Mouse (Mus musculus) CH12.LX (cell line): ENCODE measurements around the gene Art3. TPM values are rescaled to one million over a fixed set of nuclear protein-coding genes. Genes with fewer than 3 reads are reported as not detected.

Experiments
- DNase-seq: peaks from one replicate; pipeline ENCODE4 v3.0.0-alpha.2; 2013; ENCODE audit errors: extremely low read depth
- H3K27ac ChIP-seq: 2 replicates; pipeline ENCODE4 v1.5.1; 2012; ENCODE audit warnings: low read depth, mild to moderate bottlenecking, control low read depth, moderate library complexity; ENCODE audit not compliant: insufficient read depth
- H3K27me3 ChIP-seq: replicated peaks from 2 replicates; pipeline ENCODE3; 2012; ENCODE audit warnings: inconsistent platforms
- H3K36me3 ChIP-seq, 2 experiments: replicated peaks in 1 of 2; 2 replicates each; pipeline versions ENCODE3 to v1.6.1; 2012; ENCODE audit warnings: inconsistent platforms in 1 of 2, low read length in 1 of 2, mild to moderate bottlenecking in 1 of 2, mixed read lengths in 1 of 2, moderate library complexity in 1 of 2; ENCODE audit not compliant: control insufficient read depth in 1 of 2, insufficient read depth in 1 of 2
- H3K4me1 ChIP-seq, 2 experiments: 2 replicates each; pipeline ENCODE4 v1.6.1; 2012; ENCODE audit warnings: inconsistent platforms in 1 of 2, moderate library complexity in 1 of 2; ENCODE audit not compliant: insufficient read depth in 2 of 2, control insufficient read depth in 1 of 2
- H3K4me2 ChIP-seq: 2 replicates; pipeline ENCODE4 v1.6.1; 2012; ENCODE audit warnings: low read depth, mild to moderate bottlenecking, control low read depth; ENCODE audit not compliant: poor library complexity, insufficient read depth, severe bottlenecking
- H3K4me3 ChIP-seq, 3 experiments: fragments of 150-350 bp in 1 of 3; sonication (generic) in 1 of 3; replicated peaks in 1 of 3; 2 replicates each; pipeline versions ENCODE3 to v1.5.1; 2011 to 2012; ENCODE audit warnings: low read depth in 2 of 3, low read length in 2 of 3, mild to moderate bottlenecking in 2 of 3, moderate library complexity in 2 of 3, control low read depth in 1 of 3, improper control_type of control experiment in 1 of 3, inconsistent platforms in 1 of 3, mixed read lengths in 1 of 3; ENCODE audit not compliant: poor library complexity in 1 of 3
- H3K79me2 ChIP-seq: replicated peaks from 2 replicates; pipeline ENCODE4 v1.6.1; 2012; ENCODE audit warnings: mild to moderate bottlenecking, moderate library complexity; ENCODE audit not compliant: control insufficient read depth, poor library complexity, insufficient read depth, severe bottlenecking; ENCODE audit errors: extremely low read depth
- H3K9ac ChIP-seq: 2 replicates; pipeline ENCODE4 v1.6.1; 2012; ENCODE audit warnings: low read depth, mild to moderate bottlenecking, control low read depth, moderate library complexity; ENCODE audit not compliant: insufficient read depth
- H3K9me3 ChIP-seq: replicated peaks from 2 replicates; pipeline ENCODE3; 2012; ENCODE audit warnings: low read length, inconsistent platforms, mixed read lengths
- CHD2 ChIP-seq: IDR thresholded peaks from 2 replicates; pipeline ENCODE4 v1.6.1; 2011; ENCODE audit warnings: low read length, improper control_type of control experiment
- CTCF ChIP-seq, 2 experiments: IDR thresholded peaks in 1 of 2; conservative IDR thresholded peaks in 1 of 2; 2 replicates each; pipeline ENCODE4 v1.5.1; 2011 to 2012; ENCODE audit warnings: low read depth in 2 of 2, low read length in 2 of 2, improper control_type of control experiment in 1 of 2, inconsistent platforms in 1 of 2, mild to moderate bottlenecking in 1 of 2, moderate library complexity in 1 of 2
- EP300 ChIP-seq: IDR thresholded peaks from 2 replicates; pipeline ENCODE4 v1.6.1; 2011; ENCODE audit warnings: low read length, improper control_type of control experiment
- ETS1 ChIP-seq: conservative IDR thresholded peaks from 2 replicates; pipeline ENCODE4 v1.6.1; 2012; ENCODE audit warnings: low read depth, mild to moderate bottlenecking, inconsistent platforms, low read length, improper control_type of control experiment, moderate library complexity
- GABPA ChIP-seq: IDR thresholded peaks from 2 replicates; pipeline ENCODE4 v1.6.1; 2012; ENCODE audit warnings: low read depth, low read length, improper control_type of control experiment, inconsistent platforms; ENCODE audit not compliant: insufficient replicate concordance
- HCFC1 ChIP-seq: IDR thresholded peaks from 2 replicates; pipeline ENCODE4 v1.6.1; 2012; ENCODE audit warnings: low read depth, mild to moderate bottlenecking, inconsistent platforms, low read length, improper control_type of control experiment
- IRF4 ChIP-seq: IDR thresholded peaks from 2 replicates; pipeline ENCODE4 v1.6.1; 2014; ENCODE audit warnings: low read depth, mild to moderate bottlenecking, inconsistent platforms, low read length, improper control_type of control experiment
- JUN ChIP-seq: IDR thresholded peaks from 2 replicates; pipeline ENCODE4 v1.6.1; 2011; ENCODE audit warnings: low read depth, mild to moderate bottlenecking, low read length, improper control_type of control experiment, moderate library complexity; ENCODE audit not compliant: insufficient read depth
- MAX ChIP-seq: IDR thresholded peaks from 2 replicates; pipeline ENCODE4 v1.6.1; 2011; ENCODE audit warnings: low read length, improper control_type of control experiment
- MXI1 ChIP-seq: IDR thresholded peaks from 2 replicates; pipeline ENCODE4 v1.6.1; 2011; ENCODE audit warnings: mild to moderate bottlenecking, low read depth, low read length, improper control_type of control experiment
- MYC ChIP-seq: IDR thresholded peaks from 2 replicates; pipeline ENCODE4 v1.6.1; 2011; ENCODE audit warnings: low read depth, mild to moderate bottlenecking, improper control_type of control experiment, low read length
- NELFE ChIP-seq: IDR thresholded peaks from 2 replicates; pipeline ENCODE4 v1.6.1; 2011; ENCODE audit warnings: low read depth, low read length, improper control_type of control experiment
- PAX5 ChIP-seq: IDR thresholded peaks from 2 replicates; pipeline ENCODE4 v1.6.1; 2012; ENCODE audit warnings: low read length, inconsistent platforms, mixed read lengths
- RCOR1 ChIP-seq: conservative IDR thresholded peaks from 2 replicates; pipeline ENCODE4 v1.6.1; 2012; ENCODE audit warnings: low read depth, mild to moderate bottlenecking, inconsistent platforms, low read length, improper control_type of control experiment
- SMC3 ChIP-seq: IDR thresholded peaks from 2 replicates; pipeline ENCODE4 v1.6.1; 2011; ENCODE audit warnings: low read depth, low read length, improper control_type of control experiment
- TBP ChIP-seq: conservative IDR thresholded peaks from 2 replicates; pipeline ENCODE4 v1.6.1; 2011; ENCODE audit warnings: low read depth, low read length, improper control_type of control experiment
- TCF12 ChIP-seq: IDR thresholded peaks from 2 replicates; pipeline ENCODE4 v1.6.1; 2014; ENCODE audit warnings: low read depth, mild to moderate bottlenecking, inconsistent platforms, low read length, improper control_type of control experiment
- ZNF384 ChIP-seq: IDR thresholded peaks from 2 replicates; pipeline ENCODE4 v1.6.1; 2012; ENCODE audit warnings: low read depth, low read length, improper control_type of control experiment, inconsistent platforms
- dilution Hi-C: fragments of 300-500 bp; cut with MboI; formaldehyde crosslinking; loops from 2 replicates; pipeline ENCODE4 v1.14.3; 2020; ENCODE audit warnings: low sequenced_read_pairs; ENCODE audit not compliant: extremely low pct_unique_long_range_greater_than_20kb, extremely low pct_ligation_motif_present
- in situ Hi-C: fragments of 300-500 bp; cut with MboI; formaldehyde crosslinking; loops from 3 replicates; pipeline ENCODE4 v1.14.3; 2019; ENCODE audit warnings: low sequenced_read_pairs, low pct_ligation_motif_present, low pct_unique_long_range_greater_than_20kb, mixed read lengths
- polyA plus RNA-seq: library from polyadenylated mRNA; unstranded; fragments of >175 nt; gene quantifications from 2 replicates; pipeline ENCODE4 v1.2.1, GENCODE M21; 2012; ENCODE audit warnings: low read depth; ENCODE audit not compliant: insufficient read length
- total RNA-seq, 2 experiments: library from RNA; depleted of rRNA; stranded (reverse); fragments of 300-350 nt in 1 of 2; fragments of >200 nt in 1 of 2; gene quantifications; 2 replicates each; pipeline ENCODE4 v1.2.3; 2012 to 2014

Art3 gene
- total and polyA plus RNA-seq, 3 experiments = 0.34 TPM; not detected in 2

DNA sequence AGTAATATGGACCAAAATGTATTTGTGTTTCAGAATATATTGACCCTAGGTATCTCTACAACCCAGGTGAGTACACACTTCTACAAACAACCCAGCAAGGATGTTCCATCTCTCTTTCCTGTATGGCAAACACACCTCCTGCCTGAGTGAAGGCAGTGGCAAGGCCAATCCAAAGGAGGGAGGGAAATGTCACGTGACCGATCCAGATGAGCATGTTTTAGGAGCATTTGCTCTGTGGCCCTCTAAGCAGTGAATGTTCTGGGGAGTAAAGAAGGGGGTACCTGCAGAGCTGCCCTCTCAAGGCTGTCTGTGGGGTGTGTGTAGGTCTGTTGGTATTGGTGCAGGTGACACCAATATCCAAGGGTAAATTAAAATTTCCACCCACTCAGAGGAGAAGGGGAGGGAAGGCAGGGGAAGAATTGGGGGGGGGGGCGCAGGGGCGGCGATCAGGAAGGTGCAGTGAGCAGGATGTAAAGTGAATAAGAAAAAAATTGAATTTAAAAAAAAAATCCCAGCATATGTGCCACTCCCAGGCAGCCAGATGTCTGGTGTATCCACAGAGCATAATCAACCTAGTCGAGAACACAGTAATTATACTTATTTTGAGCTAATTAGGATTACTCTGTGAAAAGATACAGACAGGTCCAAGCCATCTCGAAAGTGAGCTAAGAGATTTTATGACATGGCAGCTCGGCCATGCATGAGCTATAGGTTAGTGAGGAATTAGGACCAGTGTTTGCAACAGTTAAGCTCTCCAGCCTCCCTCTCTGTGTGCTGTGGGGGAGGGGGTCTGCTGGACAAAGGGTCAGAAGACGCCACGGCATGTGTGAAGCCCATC, 72.2 kb downstream of the Art3 start:
- H3K36me3 ChIP-seq = no peaks in the 10 kb centered on the region

DNA sequence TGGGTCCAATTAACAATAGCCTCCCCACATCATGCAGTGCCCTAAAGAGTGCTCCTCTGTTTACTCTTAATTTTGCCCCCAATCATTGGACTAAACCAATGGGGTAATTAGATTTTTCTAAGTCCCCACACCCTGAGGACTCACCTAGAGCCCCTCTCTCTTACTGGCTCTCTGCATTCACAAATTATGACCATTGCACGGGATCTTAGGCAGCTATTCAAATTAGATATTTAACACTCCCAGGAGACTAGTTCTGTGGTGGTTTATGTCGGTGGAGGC, 72.7 kb downstream of the Art3 start:
- Histone ChIP-seq H3K9me3 (no peaks in the 10 kb centered on the region), H3K4me3 (no peak overlapping the region), H3K9ac (no peak overlapping the region), H3K36me3 (peaks cover 0 to under 1% of the 10 kb centered on the region in 2 experiments), H3K4me1 (peaks cover 4 to 5% of the 10 kb centered on the region in 2 experiments; a peak in 3 of 4 replicates), H3K27ac (no peak overlapping the region), H3K4me2 (0 out of 2 replicates have a peak overlapping the region, but pooled peaks have one; percentile 4)
- dilution Hi-C loops (no loop called here), in situ Hi-C loops (no loop called here)
- TF ChIP-seq EP300 (no peak), RCOR1 (no peak), HCFC1 (no peak), IRF4 (no peak), ZNF384 (no peak), GABPA (no peak), ETS1 (no peak)
- TF ChIP-seq, all 38 proteins: peak for 0
- H3K79me2 ChIP-seq = no peaks in the 10 kb centered on the region
- DNase-seq = no peak
- H3K27me3 ChIP-seq = no peaks in the 10 kb centered on the region

More for the DNA sequence above, 72.2 kb downstream of the Art3 start:
- Histone ChIP-seq H3K9me3 (no peaks in the 10 kb centered on the region), H3K79me2 (no peaks in the 10 kb centered on the region), H3K27ac (no peak overlapping the region), H3K9ac (no peak overlapping the region), H3K27me3 (no peaks in the 10 kb centered on the region), H3K4me1 (peaks cover 4 to 5% of the 10 kb centered on the region in 2 experiments; a peak in 3 of 4 replicates), H3K4me2 (no peak overlapping the region), H3K4me3 (no peak overlapping the region)
- no peak for TF ChIP-seq JUN
- TF ChIP-seq CTCF (conservative IDR thresholded peaks at IDR 0.05 in 1 of 2, IDR thresholded peaks at IDR 0.05 in 1 of 2; ENCODE audit: low read depth in 2 of 2, low read length in 2 of 2) = no peak
- TF ChIP-seq MYC = no peak
- TF ChIP-seq GABPA = no peak
- no peak for TF ChIP-seq PAX5
- TF ChIP-seq TCF12 = no peak
- no peak for TF ChIP-seq TBP
- no peak for TF ChIP-seq SMC3
- no peak for TF ChIP-seq RCOR1
- no peak for TF ChIP-seq NELFE
- TF ChIP-seq CHD2 = no peak
- TF ChIP-seq EP300 = no peak
- no peak for TF ChIP-seq MAX
- no peak for TF ChIP-seq MXI1
- TF ChIP-seq ZNF384 = no peak
- dilution Hi-C loops = no loop called here
- no peak for DNase-seq
- in situ Hi-C loops = no loop called here
